Mouse (Mus musculus) regulatory T cell (primary cell): ENCODE measurements around the gene Lingo4.

ENCODE experiments used
- in situ Hi-C: fragments of 300-600 bp; cut with MboI, MseI; formaldehyde crosslinking; loops from one replicate; pipeline ENCODE4 v1.15.1; 2025; ENCODE audit warnings: high pct_unique_total_duplicates

Lingo4 gene

GRCm38 (mm10) chr3:94386671-94387070, 11.6 kb upstream of the Lingo4 start:
- in situ Hi-C loops, result loop anchor here (25.0 kb wide), 1 partner anchor 1901 kb away; the partner anchor contains the start of gene Fcgr1

GRCm38 (mm10) chr3:94387391-94387790, 10.9 kb upstream of the Lingo4 start:
- in situ Hi-C loops, result loop anchor here (25.0 kb wide), 1 partner anchor 1900 kb away; the partner anchor contains the start of gene Fcgr1

DNA sequence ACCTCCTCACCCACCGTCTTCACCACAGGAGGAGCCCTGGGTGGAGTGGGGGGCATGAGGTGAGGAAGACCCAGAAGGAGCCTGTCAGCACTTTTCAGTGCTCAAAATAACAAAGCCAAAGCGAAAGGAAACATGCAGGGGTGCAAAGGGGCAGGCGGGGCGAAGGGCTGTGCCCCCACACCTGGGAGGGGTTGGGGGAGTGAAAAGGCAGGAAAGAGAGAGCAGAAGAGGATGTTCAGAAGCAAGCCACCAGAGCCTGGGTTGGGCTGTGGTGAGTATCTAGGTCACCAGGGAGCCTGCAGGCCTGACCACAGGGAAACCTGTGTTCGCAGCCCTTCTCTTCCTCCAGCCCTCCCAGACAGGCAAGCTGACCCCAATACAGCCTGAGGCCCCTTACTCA, 10.3 kb upstream of the Lingo4 start:
- in situ Hi-C loops, result loop anchor here (25.0 kb wide), 1 partner anchor 1899 kb away; the partner anchor contains the start of gene Fcgr1

DNA sequence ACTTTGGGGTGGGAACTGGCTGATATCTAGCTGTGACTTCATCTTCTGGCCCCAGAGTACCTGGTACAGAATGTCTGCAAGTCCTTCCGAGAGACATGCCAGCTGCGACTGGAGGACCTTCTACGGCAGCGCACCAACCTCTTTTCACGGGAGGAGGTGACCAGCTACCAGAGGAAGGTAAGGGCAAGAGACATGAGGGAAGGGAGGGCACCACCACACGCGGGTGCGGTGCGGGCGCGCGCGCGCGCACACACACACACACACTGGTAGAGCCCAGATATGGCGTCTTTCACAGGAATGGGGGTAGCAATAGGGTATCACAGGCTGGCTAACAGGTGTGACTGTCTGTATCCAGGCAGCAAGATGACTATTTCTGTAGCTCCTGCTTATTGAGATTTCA, 8.9 kb upstream of the Lingo4 start:
- in situ Hi-C loops, result loop anchor here (25.0 kb wide), 1 partner anchor 1898 kb away; the partner anchor contains the start of gene Fcgr1

GRCm38 (mm10) chr3:94391001-94391400, 7.3 kb upstream of the Lingo4 start:
- in situ Hi-C loops, result loop anchor here (25.0 kb wide), 1 partner anchor 1896 kb away; the partner anchor contains the start of gene Fcgr1

DNA sequence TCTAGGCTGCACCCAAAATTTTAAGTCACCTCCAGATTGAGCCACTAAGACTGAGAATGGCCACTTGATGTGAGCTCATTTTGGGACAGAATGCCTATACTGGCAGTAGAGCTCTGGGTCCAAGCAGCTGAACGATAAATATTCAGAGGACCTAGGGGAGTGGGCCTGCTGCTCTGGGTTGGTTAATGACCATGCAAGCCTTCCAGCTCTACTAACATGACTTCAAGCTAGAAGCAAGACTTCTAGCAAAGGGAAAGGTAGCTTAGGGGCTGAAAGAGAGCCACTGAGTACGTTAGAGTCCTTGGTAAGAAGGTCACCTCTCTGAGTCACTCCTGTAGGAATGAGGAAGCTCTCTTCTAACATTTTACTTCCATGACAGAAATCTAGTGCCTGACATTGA, 6.2 kb upstream of the Lingo4 start:
- in situ Hi-C loops, result loop anchor here (25.0 kb wide), 1 partner anchor 1895 kb away; the partner anchor contains the start of gene Fcgr1

DNA sequence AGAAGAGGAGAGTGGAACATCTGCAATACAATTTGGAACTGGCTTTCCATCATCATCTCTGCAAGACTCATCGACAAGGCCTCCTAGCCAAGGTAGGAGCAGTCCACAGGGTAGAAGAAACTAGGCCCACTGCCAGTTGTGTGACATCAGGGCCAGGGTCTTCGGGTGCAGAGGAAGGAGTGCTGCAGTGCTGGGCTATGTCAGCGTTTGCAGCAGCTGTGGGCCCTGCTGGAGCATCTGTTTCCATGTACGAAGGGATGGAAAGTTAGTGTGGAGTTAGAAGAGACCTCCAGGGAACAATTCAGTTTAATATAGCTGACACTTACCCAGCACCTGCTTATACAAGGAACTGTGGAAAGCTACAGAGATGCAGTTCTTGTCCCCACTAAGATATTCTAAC, 5.3 kb upstream of the Lingo4 start:
- in situ Hi-C loops, result loop anchor here (25.0 kb wide), 1 partner anchor 1894 kb away; the partner anchor contains the start of gene Fcgr1

- in situ Hi-C loops, result loop anchor here (25.0 kb wide), 1 partner anchor 1891 kb away; the partner anchor contains the start of gene Fcgr1
Observed at GRCm38 (mm10) chr3:94396336-94396735, 2.0 kb upstream of the Lingo4 start.

- in situ Hi-C loops, result loop anchor here (25.0 kb wide), 1 partner anchor 1890 kb away; the partner anchor contains the start of gene Fcgr1
Observed at GRCm38 (mm10) chr3:94396851-94397250, 1.5 kb upstream of the Lingo4 start.

DNA sequence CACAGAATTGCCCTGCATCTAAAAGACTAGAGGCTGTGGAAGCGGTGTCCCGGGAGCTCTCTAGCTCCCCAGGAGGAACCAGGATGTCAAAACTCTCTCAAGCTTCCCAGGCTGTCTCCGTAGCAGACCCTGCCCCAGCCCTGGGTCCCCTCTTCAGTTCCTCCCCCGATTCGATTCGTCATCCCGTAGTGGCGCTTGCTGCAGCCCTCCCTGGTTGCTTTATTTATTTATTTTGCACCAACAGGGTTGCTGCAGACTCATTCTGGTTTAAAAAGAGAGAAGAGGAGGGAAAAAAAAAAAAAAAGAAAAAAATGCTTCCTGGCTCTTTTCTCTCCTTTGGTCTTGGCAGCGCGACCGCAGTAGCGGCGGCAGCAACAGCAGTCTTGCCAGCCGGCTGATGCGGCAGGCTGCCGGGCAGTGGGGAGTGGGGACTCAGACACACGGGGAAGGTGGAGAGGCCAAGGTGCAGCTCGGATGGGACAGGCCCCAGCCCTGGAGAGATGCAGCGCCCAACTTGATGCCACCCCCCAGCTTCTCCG, 695 bp downstream of the Lingo4 start:
- in situ Hi-C loops, result loop anchor here (25.0 kb wide), 1 partner anchor 1888 kb away; the partner anchor contains the start of gene Fcgr1

- in situ Hi-C loops, result loop anchor here (25.0 kb wide), 1 partner anchor 1888 kb away; the partner anchor contains the start of gene Fcgr1
Observed at GRCm38 (mm10) chr3:94399663-94400310, 1.5 kb downstream of the Lingo4 start.

DNA sequence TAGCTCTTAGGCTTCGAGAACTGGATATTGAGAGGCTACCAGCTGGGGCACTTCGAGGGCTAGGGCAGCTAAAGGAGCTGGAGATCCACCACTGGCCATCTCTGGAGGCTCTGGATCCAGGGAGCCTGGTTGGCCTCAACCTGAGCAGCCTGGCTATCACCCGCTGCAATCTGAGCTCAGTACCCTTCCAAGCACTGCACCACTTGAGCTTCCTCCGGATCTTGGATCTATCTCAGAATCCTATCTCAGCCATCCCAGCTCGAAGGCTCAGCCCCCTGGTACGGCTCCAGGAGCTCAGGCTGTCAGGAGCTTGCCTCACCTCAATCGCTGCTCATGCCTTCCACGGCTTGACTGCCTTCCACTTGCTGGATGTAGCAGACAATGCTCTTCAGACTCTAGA, 4.1 kb downstream of the Lingo4 start:
- in situ Hi-C loops, result no loop called here

- in situ Hi-C loops, result no loop called here
Observed at GRCm38 (mm10) chr3:94404366-94405054, 6.2 kb downstream of the Lingo4 start.

DNA sequence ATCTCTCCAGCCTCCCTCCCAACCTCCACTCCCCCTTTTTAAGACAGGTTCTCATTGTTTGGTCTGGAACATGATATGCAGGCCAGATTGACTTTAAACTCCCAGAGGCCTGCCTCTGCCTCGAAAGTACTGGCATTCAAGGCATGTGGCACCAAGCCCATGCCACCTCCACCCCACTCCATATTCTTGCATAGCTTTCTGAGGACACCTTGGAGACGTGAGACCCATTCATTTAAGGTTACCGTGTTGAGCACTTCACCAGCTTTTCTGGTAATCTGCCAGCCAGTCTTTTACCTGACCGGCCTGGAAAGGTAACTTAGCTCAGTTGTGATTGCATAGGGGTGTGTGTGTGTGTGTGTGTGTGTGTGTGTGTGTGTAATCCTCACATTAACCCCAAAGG, 7.2 kb downstream of the Lingo4 start:
- in situ Hi-C loops, result no loop called here

- in situ Hi-C loops, result no loop called here
Observed at GRCm38 (mm10) chr3:94412530-94412929, 14.2 kb downstream of the Lingo4 start.

DNA sequence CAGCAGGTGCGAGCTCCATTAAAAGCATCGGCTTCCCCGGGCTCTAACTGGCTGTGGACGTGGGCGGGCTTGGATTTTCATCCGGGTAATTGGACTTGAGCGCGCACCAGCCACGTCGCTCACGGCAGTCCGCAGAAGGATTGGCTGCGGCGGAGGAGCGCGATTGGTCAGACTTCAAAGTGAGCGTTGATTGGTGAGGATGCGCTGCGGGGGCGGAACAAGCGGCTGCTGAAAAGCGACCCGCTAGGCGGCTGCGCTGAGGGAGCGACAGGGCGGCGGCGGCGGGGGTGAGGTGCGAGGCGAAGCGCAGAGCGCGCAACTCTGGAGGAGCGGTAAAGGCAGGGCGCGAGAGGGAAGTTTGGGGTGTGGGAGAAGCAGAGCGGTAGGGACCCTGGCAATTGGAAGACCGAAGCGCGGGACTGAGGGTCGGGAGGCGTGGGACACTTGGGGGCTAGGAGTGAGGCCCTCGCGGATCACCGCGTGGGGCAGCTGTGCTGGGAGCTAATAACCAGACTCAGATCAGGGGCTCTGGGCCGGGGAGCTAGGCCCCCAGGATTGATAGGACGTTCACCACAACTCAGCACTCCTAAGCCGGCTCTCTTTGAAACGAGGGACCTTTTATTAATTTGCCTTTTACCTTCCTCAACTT, 14.8 kb downstream of the Lingo4 start, which contains the start of gene Tdrkh:
TSS of gene Tdrkh (plus strand) at position 243 of the 649 bp plus-strand sequence.
- in situ Hi-C loops, result no loop called here

GRCm38 (mm10) chr3:94430980-94431379, 32.7 kb downstream of the Lingo4 start:
- in situ Hi-C loops, result no loop called here

GRCm38 (mm10) chr3:94434305-94434704, 36.0 kb downstream of the Lingo4 start:
- in situ Hi-C loops, result no loop called here

- in situ Hi-C loops, result no loop called here
Observed at GRCm38 (mm10) chr3:94436420-94436819, 38.1 kb downstream of the Lingo4 start.

- in situ Hi-C loops, result loop anchor here (5.0 to 10.0 kb wide), 2 partner anchors 64 to 876 kb away; no protein-coding TSS in a partner anchor
Observed at GRCm38 (mm10) chr3:94441182-94441581, 42.9 kb downstream of the Lingo4 start.

DNA sequence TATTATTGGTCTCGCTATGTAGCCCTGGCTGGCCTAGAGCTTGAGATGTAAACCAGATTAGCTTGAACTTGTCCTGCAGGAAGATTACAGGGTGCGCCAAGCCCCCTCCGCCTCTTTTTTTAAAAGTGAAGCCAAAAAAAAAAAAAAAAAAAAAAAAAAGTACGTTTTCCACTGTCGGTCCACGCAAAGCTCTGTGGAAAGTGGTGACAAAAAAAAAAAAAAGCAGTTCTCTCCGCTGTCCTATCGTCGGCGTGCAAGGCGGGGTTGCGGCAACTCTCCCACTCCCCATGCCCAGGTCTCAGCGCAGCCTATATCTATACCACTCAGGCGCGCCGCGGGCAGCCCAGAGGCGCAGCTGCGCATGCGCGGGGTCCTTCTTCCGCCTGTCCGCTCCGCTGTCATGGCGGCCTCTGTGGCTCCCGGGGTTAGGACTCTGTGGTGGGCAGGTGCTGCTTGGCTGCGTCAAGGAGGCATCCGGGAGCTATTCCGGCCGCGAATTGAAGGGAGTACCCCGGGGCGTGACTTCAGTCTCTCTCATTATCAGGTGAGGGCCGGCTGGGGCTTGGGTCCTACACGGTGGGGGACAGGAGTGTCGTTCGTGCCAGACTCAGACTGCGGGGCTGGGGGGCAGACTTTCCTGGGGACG, 44.8 kb downstream of the Lingo4 start, which contains the start of gene Mrpl9:
TSS of gene Mrpl9 (plus strand) at position 368 of the 646 bp plus-strand sequence.
- in situ Hi-C loops, result loop anchor here (5.0 to 10.0 kb wide), 2 partner anchors 66 to 878 kb away; no protein-coding TSS in a partner anchor
